Mouse (Mus musculus) kidney, postnatal 0 days (tissue): ENCODE measurements around the gene Gm17268. TPM values are rescaled to one million over a fixed set of nuclear protein-coding genes. Genes with fewer than 3 reads are reported as not detected.

Experiments
- ATAC-seq: fragments of 200-750 bp; cut with Nextera tagmentation; replicated peaks from 2 replicates; pipeline ENCODE4 v1.8.0; 2017; ENCODE audit warnings: low read depth, moderate number of reproducible peaks, moderate TSS enrichment, moderate library complexity; ENCODE audit not compliant: low FRiP score
- DNase-seq: peaks from one replicate; pipeline ENCODE4 v3.0.0-alpha.2; 2016; ENCODE audit warnings: low spot score
- H3K27ac ChIP-seq: fragments of 300-500 bp; sonication (generic); 2 replicates; pipeline ENCODE4 v1.5.1; 2014; ENCODE audit warnings: mild to moderate bottlenecking
- H3K27me3 ChIP-seq: fragments of 300-500 bp; sonication (generic); 2 replicates; pipeline ENCODE4 v1.6.1; 2014; ENCODE audit warnings: low read length, mixed read lengths; ENCODE audit not compliant: insufficient read depth
- H3K36me3 ChIP-seq: fragments of 300-500 bp; sonication (generic); 2 replicates; pipeline ENCODE4 v1.6.1; 2014; ENCODE audit warnings: low read length, mixed read lengths; ENCODE audit not compliant: insufficient read depth
- H3K4me1 ChIP-seq: fragments of 300-500 bp; sonication (generic); replicated peaks from 2 replicates; pipeline ENCODE4 v1.6.1; 2014; ENCODE audit warnings: antibody characterized with exemption, low read length, mixed read lengths; ENCODE audit not compliant: insufficient read depth
- H3K4me2 ChIP-seq: fragments of 300-500 bp; sonication (generic); 2 replicates; pipeline ENCODE4 v1.6.1; 2014; ENCODE audit warnings: mild to moderate bottlenecking, low read length, moderate library complexity, mixed read lengths
- H3K4me3 ChIP-seq: fragments of 300-500 bp; sonication (generic); replicated peaks from 2 replicates; pipeline ENCODE4 v1.5.1; 2014; ENCODE audit warnings: low read depth, low read length
- H3K9ac ChIP-seq: fragments of 300-500 bp; sonication (generic); 2 replicates; pipeline ENCODE4 v1.6.1; 2014; ENCODE audit warnings: low read depth, low read length
- H3K9me3 ChIP-seq: fragments of 300-500 bp; sonication (generic); replicated peaks from 2 replicates; pipeline ENCODE4 v1.6.1; 2016; ENCODE audit warnings: low read length, inconsistent platforms, mixed read lengths
- CTCF ChIP-seq: IDR thresholded peaks from 2 replicates; pipeline ENCODE4 v1.5.1; 2016; ENCODE audit warnings: antibody characterized with exemption, low read depth, mild to moderate bottlenecking, moderate library complexity
- WGBS: fragments of 180-500 bp; shearing (Covaris S2); extraction: QIAGEN DNeasy Blood & Tissue Kit; methylation state at CpG from one replicate; pipeline ENCODE4 v1.1.7; 2014; 5-methylcytosine and 5-hydroxymethylcytosine counted together
- polyA plus RNA-seq: library from polyadenylated mRNA; unstranded; fragments of >200 nt; fragmentation: Nextera tagmentation; extraction: Ambion mirVana; gene quantifications from 2 replicates; pipeline ENCODE4 v1.2.1, GENCODE M21; 2015

The Gm17268 gene
- polyA plus RNA-seq, 1 experiment from 2014 or later: not detected

DNA sequence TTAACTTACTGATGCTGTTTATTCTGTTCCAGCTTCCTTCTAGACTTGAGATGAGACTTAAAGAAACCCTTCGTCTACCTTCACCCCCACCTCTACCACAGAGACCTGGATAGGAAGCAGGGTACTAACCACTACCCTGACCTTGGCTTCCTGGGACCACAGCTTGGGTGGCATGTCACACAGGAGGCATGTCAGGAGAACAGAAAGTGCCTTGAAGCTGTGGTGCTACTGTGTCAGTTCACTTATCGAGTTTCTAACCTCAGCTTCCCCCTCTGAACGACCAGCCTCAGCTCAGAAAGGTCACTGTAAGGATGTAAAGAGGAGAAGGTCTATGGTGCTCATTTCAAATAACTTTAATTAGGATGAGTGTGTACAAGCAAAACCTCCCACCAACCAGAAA, 17.0 kb downstream of the Gm17268 start:
- WGBS: 51% methylated on average over 3 of the region's 3 CpGs

DNA sequence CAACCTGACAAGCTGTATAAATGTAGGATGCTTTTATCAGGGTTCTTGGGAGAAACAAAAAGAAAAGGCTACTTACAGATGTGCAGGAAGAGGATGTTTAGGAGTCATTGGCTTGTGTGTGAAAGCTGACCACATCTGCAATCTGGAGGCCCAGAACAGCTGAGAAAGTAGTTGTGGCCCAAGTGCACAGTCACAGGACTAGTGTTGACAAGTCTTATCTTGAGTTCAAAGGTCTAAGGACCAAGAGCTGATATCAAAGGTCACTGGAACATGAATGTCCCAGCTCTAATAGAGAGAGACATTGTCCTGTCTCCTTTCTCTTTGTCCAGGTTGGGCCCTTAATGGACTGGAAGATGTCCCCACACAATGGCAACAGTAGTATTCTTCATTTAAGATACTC, 18.6 kb downstream of the Gm17268 start:
- ATAC-seq (no peak), DNase-seq (no peak)
- Histone ChIP-seq H3K4me1 (no peaks in the 10 kb centered on the region), H3K27me3 (no peaks in the 10 kb centered on the region), H3K36me3 (no peaks in the 10 kb centered on the region), H3K9me3 (no peaks in the 10 kb centered on the region), H3K4me3 (no peak overlapping the region), H3K27ac (no peak overlapping the region), H3K4me2 (no peak overlapping the region), H3K9ac (no peak overlapping the region)
- TF ChIP-seq CTCF: no peak

More for the DNA sequence above, 17.0 kb downstream of the Gm17268 start:
- ATAC-seq (no peak), DNase-seq (no peak)
- H3K36me3 ChIP-seq: no peaks in the 10 kb centered on the region
- H3K4me1 ChIP-seq: no peaks in the 10 kb centered on the region
- H3K9me3 ChIP-seq: no peaks in the 10 kb centered on the region
- no peak overlapping the region for H3K9ac ChIP-seq
- H3K4me3 ChIP-seq: no peak overlapping the region
- no peaks in the 10 kb centered on the region for H3K27me3 ChIP-seq
- no peak overlapping the region for H3K4me2 ChIP-seq
- no peak for TF ChIP-seq CTCF
- no peak overlapping the region for H3K27ac ChIP-seq

DNA sequence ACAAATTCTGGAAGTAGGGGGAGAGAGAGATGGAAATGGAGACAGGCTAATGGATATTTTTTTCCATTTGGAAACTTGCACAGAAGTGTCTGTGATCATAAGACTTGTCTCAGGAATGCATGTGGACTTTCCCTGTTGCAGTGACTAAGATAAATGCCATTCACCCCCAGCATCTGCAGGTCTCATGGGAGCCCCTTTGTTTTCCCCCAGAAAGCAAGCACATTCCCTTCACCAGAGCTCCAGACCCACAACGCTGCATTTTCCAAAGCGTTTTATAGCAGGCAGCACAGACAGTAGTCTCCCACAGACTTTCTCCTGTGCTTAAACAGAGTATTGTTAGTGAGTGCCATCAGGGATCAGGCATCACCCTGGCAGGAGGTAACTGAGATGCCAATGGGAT, 19.0 kb downstream of the Gm17268 start:
- Histone ChIP-seq H3K4me2 (no peak overlapping the region), H3K27ac (no peak overlapping the region), H3K9ac (no peak overlapping the region), H3K36me3 (no peaks in the 10 kb centered on the region), H3K27me3 (no peaks in the 10 kb centered on the region), H3K9me3 (no peaks in the 10 kb centered on the region), H3K4me3 (no peak overlapping the region), H3K4me1 (no peaks in the 10 kb centered on the region)
- ATAC-seq: no peak
- WGBS: 44% methylated on average over 2 of the region's 2 CpGs
- no peak for DNase-seq
- TF ChIP-seq CTCF: no peak

DNA sequence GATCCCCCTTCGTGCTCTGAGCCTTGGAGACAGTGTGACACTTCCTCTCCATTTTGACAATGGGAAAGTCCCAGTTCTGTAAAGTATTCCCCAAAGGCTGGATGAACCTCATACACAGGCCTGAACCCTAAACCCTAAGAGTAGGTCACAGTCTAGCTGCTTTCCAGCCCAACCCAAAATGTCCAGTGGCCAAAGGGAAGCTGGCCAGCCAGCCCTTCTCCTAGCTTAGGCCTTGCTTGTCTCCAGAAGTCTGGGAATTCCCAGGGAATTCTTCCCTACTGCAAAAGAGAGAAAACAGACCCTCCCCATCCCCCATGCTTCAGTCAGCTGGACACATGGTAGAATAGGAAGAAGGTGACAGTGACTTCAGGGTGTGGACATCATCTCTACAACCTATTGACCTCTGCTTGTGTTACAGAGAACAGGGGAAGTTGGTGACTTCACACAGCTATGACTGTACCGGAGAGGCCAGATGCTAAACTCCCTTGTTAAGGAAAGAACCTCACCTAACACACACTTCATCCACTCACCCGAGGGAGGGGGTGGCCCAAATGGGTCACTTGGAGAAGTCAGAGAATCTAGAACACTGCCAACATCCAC, 22.1 kb downstream of the Gm17268 start:
- Histone ChIP-seq H3K4me2 (no peak overlapping the region), H3K4me3 (no peak overlapping the region), H3K9me3 (no peaks in the 10 kb centered on the region), H3K4me1 (no peaks in the 10 kb centered on the region), H3K27ac (no peak overlapping the region), H3K36me3 (no peaks in the 10 kb centered on the region), H3K9ac (no peak overlapping the region), H3K27me3 (no peaks in the 10 kb centered on the region)
- ATAC-seq: no peak
- WGBS: 73% methylated on average over 3 of the region's 3 CpGs
- DNase-seq: no peak
- TF ChIP-seq CTCF: no peak

DNA sequence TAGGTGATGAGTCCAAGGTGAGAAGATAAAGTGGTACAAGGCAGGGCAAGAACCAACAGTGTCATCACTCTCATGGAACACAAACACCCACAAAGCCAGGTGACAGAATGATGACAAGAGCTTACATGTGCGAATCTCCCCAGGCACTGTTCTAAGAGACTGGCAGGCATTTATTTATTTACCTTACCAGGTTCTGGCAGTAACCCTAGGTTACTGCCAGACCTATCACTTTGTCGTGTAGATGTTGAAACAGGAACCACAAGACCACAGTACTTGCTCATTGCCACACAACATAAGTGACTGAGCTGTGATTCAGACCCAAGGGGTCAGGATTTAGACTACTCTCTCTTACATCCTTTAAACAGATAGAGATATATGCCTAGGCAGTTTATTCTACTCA, 23.3 kb downstream of the Gm17268 start:
- 63% methylated on average over 2 of the region's 2 CpGs for WGBS
- Histone ChIP-seq H3K4me3 (no peak overlapping the region), H3K9me3 (no peaks in the 10 kb centered on the region), H3K9ac (no peak overlapping the region), H3K36me3 (no peaks in the 10 kb centered on the region), H3K4me2 (no peak overlapping the region), H3K27me3 (no peaks in the 10 kb centered on the region), H3K4me1 (no peaks in the 10 kb centered on the region), H3K27ac (no peak overlapping the region)
- DNase-seq: no peak
- TF ChIP-seq CTCF: no peak
- ATAC-seq: no peak

DNA sequence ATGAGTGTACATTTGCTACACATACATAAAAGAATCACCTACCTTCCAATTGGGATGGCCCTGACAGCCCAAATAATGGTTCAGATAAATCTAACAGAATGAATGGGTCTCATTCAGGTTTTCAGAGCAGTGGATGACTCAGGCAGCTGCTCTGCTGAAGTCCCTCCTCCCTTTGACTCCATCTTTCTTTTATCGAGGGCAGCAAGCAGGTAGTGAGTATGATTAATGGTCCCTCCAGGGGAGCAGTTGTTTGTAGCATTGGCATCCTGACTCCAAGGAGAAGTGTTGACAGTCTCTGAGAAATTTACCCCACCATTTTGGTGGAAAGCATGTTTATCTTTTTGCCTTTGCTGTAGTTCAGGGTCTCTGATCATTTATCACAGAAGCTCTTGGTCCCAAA, 24.6 kb downstream of the Gm17268 start:
- Histone ChIP-seq H3K4me1 (no peaks in the 10 kb centered on the region), H3K9ac (no peak overlapping the region), H3K27me3 (no peaks in the 10 kb centered on the region), H3K27ac (no peak overlapping the region), H3K4me2 (no peak overlapping the region), H3K4me3 (no peak overlapping the region), H3K36me3 (no peaks in the 10 kb centered on the region), H3K9me3 (no peaks in the 10 kb centered on the region)
- DNase-seq (no peak), ATAC-seq (no peak)
- WGBS: 27% methylated on average over 1 of the region's 1 CpGs
- no peak for TF ChIP-seq CTCF

DNA sequence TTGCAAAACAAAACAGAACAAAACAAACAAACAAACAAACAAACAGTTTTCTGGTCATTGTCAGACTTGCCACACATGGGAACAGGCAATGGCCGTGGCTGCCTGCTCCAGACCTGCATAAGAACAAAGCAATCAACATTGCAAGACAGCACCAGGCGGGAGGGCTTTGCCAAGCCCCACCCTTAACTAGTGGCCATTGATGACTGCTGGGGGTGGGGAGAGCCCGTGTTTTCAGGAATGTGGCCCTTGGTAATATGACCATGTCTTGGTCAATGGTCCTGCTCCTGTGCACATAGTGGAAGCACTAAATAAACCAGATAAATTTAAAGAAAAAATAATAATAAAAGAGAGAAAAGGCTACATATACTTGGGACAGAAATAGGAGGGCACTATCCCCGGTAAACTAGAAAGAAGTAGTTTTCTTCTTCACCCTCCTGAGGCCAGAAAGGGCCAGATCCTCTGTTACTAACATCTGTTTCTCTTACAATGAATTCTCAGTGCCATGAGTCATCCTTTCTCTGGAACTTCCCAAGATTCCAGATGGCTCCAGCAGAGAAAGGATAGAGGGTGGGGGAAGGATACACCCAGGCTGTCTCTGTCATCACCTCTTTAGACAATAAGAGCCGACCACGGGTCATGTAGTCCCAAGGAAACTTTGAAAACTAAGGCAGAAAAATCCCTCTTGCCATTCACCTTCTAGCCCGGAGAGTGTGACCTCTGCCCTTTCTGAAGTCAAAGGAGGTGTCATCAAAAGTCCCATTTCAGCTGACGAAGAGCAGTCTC, 26.8 kb downstream of the Gm17268 start:
- 59% methylated on average over 8 of the region's 8 CpGs for WGBS
- no peak overlapping the region for H3K27ac ChIP-seq
- H3K27me3 ChIP-seq: no peaks in the 10 kb centered on the region
- no peak for TF ChIP-seq CTCF
- H3K9me3 ChIP-seq: no peaks in the 10 kb centered on the region
- no peaks in the 10 kb centered on the region for H3K36me3 ChIP-seq
- H3K4me1 ChIP-seq: no peaks in the 10 kb centered on the region
- no peak overlapping the region for H3K4me3 ChIP-seq
- H3K9ac ChIP-seq: no peak overlapping the region
- no peak for ATAC-seq
- DNase-seq: no peak
- no peak overlapping the region for H3K4me2 ChIP-seq
